Mouse (Mus musculus) midbrain, embryonic 12.5 days (tissue): Measurements from ENCODE around the gene Atg7. TPM values are rescaled to one million over a fixed set of nuclear protein-coding genes. Genes with fewer than 3 reads are reported as not detected.
A peak's percentile ranks its signal among the peaks of the same experiment; 100 is the strongest.

Source experiments
- ATAC-seq: fragments of 200-750 bp; cut with Nextera tagmentation; 2 replicates; pipeline ENCODE4 v1.8.0; 2017; ENCODE audit warnings: low read depth, moderate TSS enrichment, moderate library complexity; ENCODE audit not compliant: low FRiP score
- H3K27ac ChIP-seq: fragments of 300-500 bp; sonication (generic); replicated peaks from 2 replicates; pipeline ENCODE4 v1.5.1; 2016; ENCODE audit warnings: mild to moderate bottlenecking
- H3K27me3 ChIP-seq: fragments of 300-500 bp; sonication (generic); 2 replicates; pipeline ENCODE4 v1.6.1; 2016; ENCODE audit warnings: mild to moderate bottlenecking
- H3K36me3 ChIP-seq: fragments of 300-500 bp; sonication (generic); 2 replicates; pipeline ENCODE4 v1.6.1; 2016
- H3K4me1 ChIP-seq: fragments of 300-500 bp; sonication (generic); 2 replicates; pipeline ENCODE4 v1.6.1; 2016
- H3K4me2 ChIP-seq: fragments of 300-500 bp; sonication (generic); replicated peaks from 2 replicates; pipeline ENCODE4 v1.6.1; 2016; ENCODE audit warnings: mild to moderate bottlenecking, moderate library complexity
- H3K4me3 ChIP-seq: fragments of 300-500 bp; sonication (generic); 2 replicates; pipeline ENCODE4 v1.5.1; 2016; ENCODE audit warnings: mild to moderate bottlenecking
- H3K9ac ChIP-seq: fragments of 300-500 bp; sonication (generic); replicated peaks from 2 replicates; pipeline ENCODE4 v1.6.1; 2016; ENCODE audit warnings: mild to moderate bottlenecking, moderate library complexity
- H3K9me3 ChIP-seq: fragments of 300-500 bp; sonication (generic); 2 replicates; pipeline ENCODE4 v1.6.1; 2016; ENCODE audit warnings: mild to moderate bottlenecking
- WGBS: fragments of 180-500 bp; shearing (Covaris S2); methylation state at CpG from one replicate; pipeline ENCODE4 v1.1.7; 2016; 5-methylcytosine and 5-hydroxymethylcytosine counted together
- polyA plus RNA-seq: library from polyadenylated mRNA; unstranded; fragments of >200 nt; fragmentation: Nextera tagmentation; extraction: Ambion mirVana; gene quantifications from 2 replicates; pipeline ENCODE4 v1.2.1, GENCODE M21; 2016

The Atg7 gene
- polyA plus RNA-seq, 1 experiment from 2014 or later: 19.4 TPM

- Histone ChIP-seq H3K4me1 (peaks cover 1% of the 10 kb centered on the region; the same call in 1 of the 2 replicates), H3K27ac (no peak overlapping the region), H3K4me3 (no peak overlapping the region), H3K9ac (no peak overlapping the region), H3K27me3 (no peaks in the 10 kb centered on the region), H3K9me3 (0 out of 2 replicates have a peak, but pooled peaks cover 3% of the 10 kb centered on the region), H3K36me3 (no peaks in the 10 kb centered on the region), H3K4me2 (no peak overlapping the region)
- 91% methylated on average over 4 of the region's 4 CpGs for WGBS
- no peak for ATAC-seq
Measured at GRCm38 (mm10) chr6:114791846-114792245, 148.9 kb downstream of the Atg7 start.

- Histone ChIP-seq H3K27ac (no peak overlapping the region), H3K9me3 (0 out of 2 replicates have a peak, but pooled peaks cover 3% of the 10 kb centered on the region), H3K4me1 (no peaks in the 10 kb centered on the region), H3K27me3 (no peaks in the 10 kb centered on the region), H3K9ac (no peak overlapping the region), H3K36me3 (no peaks in the 10 kb centered on the region), H3K4me2 (no peak overlapping the region), H3K4me3 (no peak overlapping the region)
- WGBS: 94% methylated on average over 9 of the region's 9 CpGs
- ATAC-seq: no peak
Measured at GRCm38 (mm10) chr6:114794706-114795105, 151.8 kb downstream of the Atg7 start.

GRCm38 (mm10) chr6:114795706-114796325 is 152.9 kb downstream of the Atg7 start:
- ATAC-seq: no peak
- H3K4me3 ChIP-seq: no peak overlapping the region
- H3K36me3 ChIP-seq: no peaks in the 10 kb centered on the region
- no peaks in the 10 kb centered on the region for H3K4me1 ChIP-seq
- no peak overlapping the region for H3K9ac ChIP-seq
- H3K27me3 ChIP-seq: no peaks in the 10 kb centered on the region
- WGBS: 90% methylated on average over 7 of the region's 7 CpGs
- no peak overlapping the region for H3K27ac ChIP-seq
- no peak overlapping the region for H3K4me2 ChIP-seq
- H3K9me3 ChIP-seq: 0 out of 2 replicates have a peak, but pooled peaks cover 3% of the 10 kb centered on the region

GRCm38 (mm10) chr6:114797901-114798300 is 155.0 kb downstream of the Atg7 start:
- Histone ChIP-seq H3K9me3 (0 out of 2 replicates have a peak, but pooled peaks cover 3% of the 10 kb centered on the region), H3K9ac (no peak overlapping the region)
- ATAC-seq: no peak

GRCm38 (mm10) chr6:114798715-114799114 is 155.8 kb downstream of the Atg7 start:
- Histone ChIP-seq H3K9ac (no peak overlapping the region), H3K4me3 (no peak overlapping the region), H3K4me1 (peaks cover 2% of the 10 kb centered on the region), H3K36me3 (no peaks in the 10 kb centered on the region), H3K27me3 (no peaks in the 10 kb centered on the region), H3K9me3 (0 out of 2 replicates have a peak, but pooled peaks cover 3% of the 10 kb centered on the region), H3K4me2 (no peak overlapping the region), H3K27ac (no peak overlapping the region)
- WGBS: 80% methylated on average over 4 of the region's 4 CpGs
- ATAC-seq: no peak

More at GRCm38 (mm10) chr6:114797901-114798300, 155.0 kb downstream of the Atg7 start:
- no peaks in the 10 kb centered on the region for H3K4me1 ChIP-seq
- H3K27ac ChIP-seq: no peak overlapping the region
- no peak overlapping the region for H3K4me2 ChIP-seq
- H3K4me3 ChIP-seq: no peak overlapping the region
- 84% methylated on average over 5 of the region's 5 CpGs for WGBS
- no peaks in the 10 kb centered on the region for H3K27me3 ChIP-seq
- H3K36me3 ChIP-seq: no peaks in the 10 kb centered on the region

- Histone ChIP-seq H3K4me3 (no peak overlapping the region), H3K4me1 (peaks cover 10% of the 10 kb centered on the region), H3K9ac (no peak overlapping the region), H3K4me2 (no peak overlapping the region), H3K9me3 (no peaks in the 10 kb centered on the region), H3K36me3 (no peaks in the 10 kb centered on the region), H3K27ac (no peak overlapping the region), H3K27me3 (no peaks in the 10 kb centered on the region)
- no peak for ATAC-seq
- 76% methylated on average over 2 of the region's 2 CpGs for WGBS
Measured at GRCm38 (mm10) chr6:114800291-114800965, 157.5 kb downstream of the Atg7 start.

GRCm38 (mm10) chr6:114803915-114804535 is 161.1 kb downstream of the Atg7 start:
- WGBS: 52% methylated on average over 8 of the region's 8 CpGs
- 0 out of 2 replicates have a peak overlapping the region, but pooled peaks have one; percentile 4 for H3K9ac ChIP-seq

GRCm38 (mm10) chr6:114804866-114805265 is 162.0 kb downstream of the Atg7 start:
- Histone ChIP-seq H3K4me2 (no peak overlapping the region), H3K27me3 (no peaks in the 10 kb centered on the region), H3K9ac (no peak overlapping the region), H3K4me1 (peaks cover 14% of the 10 kb centered on the region), H3K27ac (no peak overlapping the region), H3K36me3 (no peaks in the 10 kb centered on the region), H3K4me3 (no peak overlapping the region), H3K9me3 (no peaks in the 10 kb centered on the region)
- WGBS: 68% methylated on average over 1 of the region's 1 CpGs
- no peak for ATAC-seq

More at GRCm38 (mm10) chr6:114803915-114804535, 161.1 kb downstream of the Atg7 start:
- ATAC-seq: no peak
- Histone ChIP-seq H3K36me3 (no peaks in the 10 kb centered on the region), H3K4me3 (no peak overlapping the region), H3K4me2 (no peak overlapping the region), H3K9me3 (no peaks in the 10 kb centered on the region), H3K27me3 (no peaks in the 10 kb centered on the region), H3K27ac (peak overlapping the region; percentile 76), H3K4me1 (peaks cover 14% of the 10 kb centered on the region)

- H3K4me2 ChIP-seq: no peak overlapping the region
- no peaks in the 10 kb centered on the region for H3K9me3 ChIP-seq
- H3K36me3 ChIP-seq: no peaks in the 10 kb centered on the region
- peaks cover 14% of the 10 kb centered on the region for H3K4me1 ChIP-seq
- 97% methylated on average over 4 of the region's 4 CpGs for WGBS
- H3K4me3 ChIP-seq: no peak overlapping the region
- no peak for ATAC-seq
- H3K27me3 ChIP-seq: no peaks in the 10 kb centered on the region
- no peak overlapping the region for H3K27ac ChIP-seq
- H3K9ac ChIP-seq: no peak overlapping the region
Measured at GRCm38 (mm10) chr6:114805927-114806326, 163.0 kb downstream of the Atg7 start.

GRCm38 (mm10) chr6:114807474-114807873 is 164.6 kb downstream of the Atg7 start:
- Histone ChIP-seq H3K4me3 (no peak overlapping the region), H3K4me2 (no peak overlapping the region), H3K9me3 (no peaks in the 10 kb centered on the region), H3K4me1 (peaks cover 14% of the 10 kb centered on the region), H3K27me3 (no peaks in the 10 kb centered on the region), H3K27ac (no peak overlapping the region), H3K36me3 (no peaks in the 10 kb centered on the region), H3K9ac (no peak overlapping the region)
- ATAC-seq: no peak
- WGBS: 79% methylated on average over 3 of the region's 3 CpGs

GRCm38 (mm10) chr6:114808654-114809430 is 165.9 kb downstream of the Atg7 start:
- H3K9ac ChIP-seq: no peak overlapping the region
- 98% methylated on average over 3 of the region's 3 CpGs for WGBS
- no peaks in the 10 kb centered on the region for H3K27me3 ChIP-seq
- H3K4me3 ChIP-seq: no peak overlapping the region
- no peaks in the 10 kb centered on the region for H3K36me3 ChIP-seq
- peaks cover 11% of the 10 kb centered on the region for H3K4me1 ChIP-seq
- H3K27ac ChIP-seq: no peak overlapping the region
- ATAC-seq: no peak
- no peak overlapping the region for H3K4me2 ChIP-seq
- no peaks in the 10 kb centered on the region for H3K9me3 ChIP-seq
